Mouse (Mus musculus): ENCODE data around the gene Dnah6. TPM values are rescaled to one million over a fixed set of nuclear protein-coding genes. Genes with fewer than 3 reads are reported as not detected.

Gene Dnah6
- polyA plus RNA-seq, 2 experiments = 0.01 TPM

GRCm38 (mm10) chr6:73059162-73059561, 162.3 kb downstream of the Dnah6 start:
- 72% methylated on average over 4 of the region's 4 CpGs for WGBS (ENCODE audit: insufficient replicate concordance)

GRCm38 (mm10) chr6:73055347-73055746, 166.1 kb downstream of the Dnah6 start:
- ATAC-seq (ENCODE audit: insufficient read depth) (no peak), DNase-seq (ENCODE audit: low read depth in 3 of 3, low spot score in 3 of 3) (no peak)
- no peak overlapping the region for H3K4me3 ChIP-seq (ENCODE audit: insufficient read depth in 1 of 2, low read depth in 2 of 2, low read length in 2 of 2)
- peaks cover 4% of the 10 kb centered on the region for H3K9me3 ChIP-seq (ENCODE audit: control insufficient read depth, low read length)
- H3K36me3 ChIP-seq (replicated peaks; ENCODE audit: control insufficient read depth, insufficient read depth, low read depth) = no peaks in the 10 kb centered on the region
- no peak overlapping the region for H3K27ac ChIP-seq
- no peaks in the 10 kb centered on the region for H3K27me3 ChIP-seq (ENCODE audit: control insufficient read depth, insufficient read depth, low read length)
- TF ChIP-seq CTCF (IDR thresholded peaks at IDR 0.05; ENCODE audit: low read depth) = no peak
- no peak for TF ChIP-seq EP300 (IDR thresholded peaks at IDR 0.05; ENCODE audit: low read depth)
- H3K9ac ChIP-seq (replicated peaks) = no peak overlapping the region
- no peaks in the 10 kb centered on the region for H3K4me1 ChIP-seq (replicated peaks; ENCODE audit: control insufficient read depth in 2 of 2, insufficient read depth in 2 of 2, low read length in 1 of 2)
- no peak overlapping the region for H3K4me2 ChIP-seq (ENCODE audit: low read depth)
- WGBS (ENCODE audit: insufficient replicate concordance) = 73% methylated on average over 6 of the region's 6 CpGs

More at GRCm38 (mm10) chr6:73059162-73059561, 162.3 kb downstream of the Dnah6 start:
- H3K9ac ChIP-seq (replicated peaks) = no peak overlapping the region
- no peaks in the 10 kb centered on the region for H3K27me3 ChIP-seq (ENCODE audit: control insufficient read depth, insufficient read depth, low read length)
- H3K36me3 ChIP-seq (replicated peaks; ENCODE audit: control insufficient read depth, insufficient read depth, low read depth) = no peaks in the 10 kb centered on the region
- peaks cover 4% of the 10 kb centered on the region for H3K9me3 ChIP-seq (ENCODE audit: control insufficient read depth, low read length)
- no peak overlapping the region for H3K4me3 ChIP-seq (ENCODE audit: insufficient read depth in 1 of 2, low read depth in 2 of 2, low read length in 2 of 2)
- no peak for TF ChIP-seq EP300 (IDR thresholded peaks at IDR 0.05; ENCODE audit: low read depth)
- no peak for TF ChIP-seq CTCF (IDR thresholded peaks at IDR 0.05; ENCODE audit: low read depth)
- ATAC-seq (ENCODE audit: insufficient read depth) (no peak), DNase-seq (ENCODE audit: low read depth in 3 of 3, low spot score in 3 of 3) (no peak)
- no peaks in the 10 kb centered on the region for H3K4me1 ChIP-seq (replicated peaks; ENCODE audit: control insufficient read depth in 2 of 2, insufficient read depth in 2 of 2, low read length in 1 of 2)
- H3K27ac ChIP-seq = no peak overlapping the region
- no peak overlapping the region for H3K4me2 ChIP-seq (ENCODE audit: low read depth)

GRCm38 (mm10) chr6:73054807-73055206, 166.6 kb downstream of the Dnah6 start:
- Histone ChIP-seq H3K9me3 (ENCODE audit: control insufficient read depth, low read length) (peaks cover 4% of the 10 kb centered on the region), H3K4me2 (ENCODE audit: low read depth) (no peak overlapping the region), H3K36me3 (replicated peaks; ENCODE audit: control insufficient read depth, insufficient read depth, low read depth) (no peaks in the 10 kb centered on the region), H3K4me3 (ENCODE audit: insufficient read depth in 1 of 2, low read depth in 2 of 2, low read length in 2 of 2) (no peak overlapping the region), H3K9ac (replicated peaks) (no peak overlapping the region), H3K27me3 (ENCODE audit: control insufficient read depth, insufficient read depth, low read length) (no peaks in the 10 kb centered on the region), H3K4me1 (replicated peaks; ENCODE audit: control insufficient read depth in 2 of 2, insufficient read depth in 2 of 2, low read length in 1 of 2) (no peaks in the 10 kb centered on the region), H3K27ac (no peak overlapping the region)
- ATAC-seq (ENCODE audit: insufficient read depth) = no peak
- TF ChIP-seq EP300 (IDR thresholded peaks at IDR 0.05; ENCODE audit: low read depth) (no peak), CTCF (IDR thresholded peaks at IDR 0.05; ENCODE audit: low read depth) (no peak)
- no peak for DNase-seq (ENCODE audit: low read depth in 3 of 3, low spot score in 3 of 3)
- 78% methylated on average over 6 of the region's 6 CpGs for WGBS (ENCODE audit: insufficient replicate concordance)

- Histone ChIP-seq H3K9me3 (ENCODE audit: control insufficient read depth, low read length) (peaks cover 4% of the 10 kb centered on the region), H3K27me3 (ENCODE audit: control insufficient read depth, insufficient read depth, low read length) (no peaks in the 10 kb centered on the region), H3K36me3 (replicated peaks; ENCODE audit: control insufficient read depth, insufficient read depth, low read depth) (no peaks in the 10 kb centered on the region), H3K4me1 (replicated peaks; ENCODE audit: control insufficient read depth in 2 of 2, insufficient read depth in 2 of 2, low read length in 1 of 2) (no peaks in the 10 kb centered on the region), H3K4me2 (ENCODE audit: low read depth) (no peak overlapping the region), H3K27ac (no peak overlapping the region), H3K4me3 (ENCODE audit: insufficient read depth in 1 of 2, low read depth in 2 of 2, low read length in 2 of 2) (no peak overlapping the region), H3K9ac (replicated peaks) (no peak overlapping the region)
- DNase-seq (ENCODE audit: low read depth in 3 of 3, low spot score in 3 of 3) (no peak), ATAC-seq (ENCODE audit: insufficient read depth) (no peak)
- WGBS (ENCODE audit: insufficient replicate concordance) = 70% methylated on average over 9 of the region's 9 CpGs
- TF ChIP-seq EP300 (IDR thresholded peaks at IDR 0.05; ENCODE audit: low read depth) (no peak), CTCF (IDR thresholded peaks at IDR 0.05; ENCODE audit: low read depth) (no peak)
These were observed 167.9 kb downstream of the Dnah6 start for GRCm38 (mm10) chr6:73053526-73053925.

- Histone ChIP-seq H3K27me3 (ENCODE audit: control insufficient read depth, insufficient read depth, low read length) (no peaks in the 10 kb centered on the region), H3K9me3 (ENCODE audit: control insufficient read depth, low read length) (no peaks in the 10 kb centered on the region), H3K4me3 (ENCODE audit: insufficient read depth in 1 of 2, low read depth in 2 of 2, low read length in 2 of 2) (no peak overlapping the region), H3K9ac (replicated peaks) (no peak overlapping the region), H3K4me2 (ENCODE audit: low read depth) (no peak overlapping the region), H3K27ac (no peak overlapping the region), H3K36me3 (replicated peaks; ENCODE audit: control insufficient read depth, insufficient read depth, low read depth) (no peaks in the 10 kb centered on the region), H3K4me1 (replicated peaks; ENCODE audit: control insufficient read depth in 2 of 2, insufficient read depth in 2 of 2, low read length in 1 of 2) (no peaks in the 10 kb centered on the region)
- DNase-seq (ENCODE audit: low read depth in 3 of 3, low spot score in 3 of 3) = no peak
- no peak for ATAC-seq (ENCODE audit: insufficient read depth)
- TF ChIP-seq CTCF (IDR thresholded peaks at IDR 0.05; ENCODE audit: low read depth) (no peak), EP300 (IDR thresholded peaks at IDR 0.05; ENCODE audit: low read depth) (no peak)
- WGBS (ENCODE audit: insufficient replicate concordance) = 65% methylated on average over 7 of the region's 7 CpGs
These were observed 174.2 kb downstream of the Dnah6 start for GRCm38 (mm10) chr6:73047259-73047658.

Data from liver, embryonic 14.5 days (tissue).